Mouse (Mus musculus) neural tube, embryonic 14.5 days (tissue): ENCODE data around the gene Wdr83os. TPM values are rescaled to one million over a fixed set of nuclear protein-coding genes. Genes with fewer than 3 reads are reported as not detected.
"Not testable (repeated sequence)": the region's sequence is repeated elsewhere in the genome, so short reads cannot be mapped to it uniquely, and the experiment has no call there.

ENCODE experiments used
- ATAC-seq: fragments of 200-750 bp; cut with Nextera tagmentation; 2 replicates; pipeline ENCODE4 v1.8.0; 2017; ENCODE audit warnings: low read depth, mild to moderate bottlenecking, moderate TSS enrichment, moderate library complexity
- H3K27ac ChIP-seq: fragments of 300-500 bp; sonication (generic); 2 replicates; pipeline ENCODE4 v1.5.1; 2014; ENCODE audit warnings: low read depth, mild to moderate bottlenecking, control low read depth, low read length, moderate library complexity, mixed read lengths
- H3K27me3 ChIP-seq: fragments of 300-500 bp; sonication (generic); 2 replicates; pipeline ENCODE4 v1.6.1; 2014; ENCODE audit warnings: low read length; ENCODE audit not compliant: control insufficient read depth, insufficient read depth
- H3K36me3 ChIP-seq: fragments of 300-500 bp; sonication (generic); 2 replicates; pipeline ENCODE4 v1.6.1; 2014; ENCODE audit warnings: low read length, mixed read lengths; ENCODE audit not compliant: control insufficient read depth, insufficient read depth
- H3K4me1 ChIP-seq: fragments of 300-500 bp; sonication (generic); 2 replicates; pipeline ENCODE4 v1.6.1; 2014; ENCODE audit warnings: low read length; ENCODE audit not compliant: control insufficient read depth, insufficient read depth
- H3K4me2 ChIP-seq: fragments of 300-500 bp; sonication (generic); 2 replicates; pipeline ENCODE4 v1.6.1; 2014; ENCODE audit warnings: mild to moderate bottlenecking, low read depth, low read length, control low read depth
- H3K4me3 ChIP-seq: fragments of 300-500 bp; sonication (generic); 2 replicates; pipeline ENCODE4 v1.5.1; 2014; ENCODE audit warnings: low read depth, low read length, control low read depth, mixed read lengths
- H3K9ac ChIP-seq: fragments of 300-500 bp; sonication (generic); replicated peaks from 2 replicates; pipeline ENCODE4 v1.6.1; 2014; ENCODE audit warnings: low read depth, mild to moderate bottlenecking, control low read depth, low read length, mixed read lengths
- H3K9me3 ChIP-seq: fragments of 300-500 bp; sonication (generic); 2 replicates; pipeline ENCODE4 v1.6.1; 2016; ENCODE audit warnings: low read length; ENCODE audit not compliant: control insufficient read depth
- WGBS: fragments of 180-500 bp; shearing (Covaris S2); extraction: QIAGEN DNeasy Blood & Tissue Kit; methylation state at CpG from one replicate; pipeline ENCODE4 v1.1.7; 2014; 5-methylcytosine and 5-hydroxymethylcytosine counted together
- polyA plus RNA-seq: library from polyadenylated mRNA; unstranded; fragments of >200 nt; fragmentation: Nextera tagmentation; extraction: Ambion mirVana; gene quantifications from 2 replicates; pipeline ENCODE4 v1.2.1, GENCODE M21; 2014

The Wdr83os gene
- polyA plus RNA-seq, 1 experiment from 2014 or later: 134 TPM

DNA sequence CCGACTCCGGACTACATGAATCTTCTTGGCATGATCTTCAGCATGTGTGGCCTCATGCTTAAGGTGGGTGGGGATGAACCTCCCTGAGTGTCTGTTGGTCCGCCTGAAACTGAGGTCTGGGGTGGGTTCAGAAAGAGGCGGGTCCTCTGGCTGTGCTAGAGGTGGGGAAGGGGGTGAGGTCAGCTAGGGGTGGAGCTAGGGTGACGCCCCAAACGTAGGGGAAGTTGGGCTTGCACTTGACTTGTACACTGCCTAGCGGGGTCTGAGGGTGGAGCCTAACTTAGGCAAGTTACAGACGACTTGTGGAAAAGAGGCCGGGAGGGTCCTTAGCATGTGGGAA is 646 bp downstream of the Wdr83os start, which contains the start of gene Wdr83:
TSS of gene Wdr83 (minus strand) at position 91 of the 340 bp plus-strand sequence.
- peaks cover 13% of the 10 kb centered on the region; the same call in 1 of the 2 replicates for H3K4me1 ChIP-seq
- H3K9ac ChIP-seq: peak within 1 kb of the TSS; percentile 76
- ATAC-seq: no peak; the same call in 1 of the 2 replicates
- peaks cover 7% of the 10 kb centered on the region; the same call in 1 of the 2 replicates for H3K36me3 ChIP-seq
- H3K9me3 ChIP-seq: no peaks in the 10 kb centered on the region
- no peaks in the 10 kb centered on the region for H3K27me3 ChIP-seq
- H3K4me2 ChIP-seq: peak within 1 kb of the TSS; percentile 92
- 2% methylated on average over 9 of the region's 9 CpGs for WGBS
- H3K4me3 ChIP-seq: peak within 1 kb of the TSS; percentile 82
- H3K27ac ChIP-seq: 0 out of 2 replicates have a peak within 1 kb of the TSS, but pooled peaks have one; percentile 28

- H3K9ac ChIP-seq, H3K9me3 ChIP-seq, H3K4me3 ChIP-seq, H3K4me2 ChIP-seq, H3K27me3 ChIP-seq, ATAC-seq, H3K36me3 ChIP-seq, H3K27ac ChIP-seq: not testable (repeated sequence)
- 91% methylated on average over 4 of the region's 4 CpGs for WGBS
- peaks cover 13% of the 10 kb centered on the region; the same call in 1 of the 2 replicates for H3K4me1 ChIP-seq
Observed at GRCm38 (mm10) chr8:85082169-85082568, 1.6 kb downstream of the Wdr83os start.

- H3K27ac ChIP-seq: no peak within 1 kb of the TSS
- peak; percentile 81 for ATAC-seq
- WGBS: under 1% methylated on average over 30 of the region's 30 CpGs
- 0 out of 2 replicates have a peak, but pooled peaks cover 6% of the 10 kb centered on the region for H3K36me3 ChIP-seq
- peaks cover 13% of the 10 kb centered on the region; the same call in 1 of the 2 replicates for H3K4me1 ChIP-seq
- no peaks in the 10 kb centered on the region for H3K9me3 ChIP-seq
- H3K4me2 ChIP-seq: peak within 1 kb of the TSS; percentile 86
- peak within 1 kb of the TSS; percentile 61 for H3K9ac ChIP-seq
- H3K4me3 ChIP-seq: peak within 1 kb of the TSS; percentile 59
- no peaks in the 10 kb centered on the region for H3K27me3 ChIP-seq
Observed at GRCm38 (mm10) chr8:85083108-85083813, 2.7 kb downstream of the Wdr83os start, which contains the start of gene Man2b1. Gene Man2b1 (plus strand): TSS chr8:85083270.

DNA sequence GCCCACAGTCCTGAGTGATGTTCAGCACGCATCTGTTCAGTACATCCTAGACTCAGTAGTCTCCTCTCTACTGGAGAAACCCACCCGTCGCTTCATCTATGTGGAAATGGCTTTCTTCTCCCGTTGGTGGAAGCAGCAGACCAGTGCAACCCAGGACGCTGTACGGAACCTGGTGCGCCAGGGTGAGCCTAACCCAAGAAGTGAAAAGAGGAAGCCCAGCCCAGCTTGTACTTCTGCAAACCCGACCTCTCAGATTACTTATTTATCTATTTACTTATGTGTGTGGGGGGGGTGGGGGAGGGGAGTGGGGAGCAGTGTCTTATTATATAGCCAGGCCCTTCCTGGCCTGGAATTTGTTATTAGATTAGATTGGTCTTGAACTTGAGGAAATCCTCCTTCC is 4.1 kb downstream of the Wdr83os start:
- Histone ChIP-seq H3K4me2 (no peak overlapping the region), H3K9ac (no peak overlapping the region), H3K9me3 (no peaks in the 10 kb centered on the region), H3K36me3 (peaks cover 3% of the 10 kb centered on the region; the same call in 1 of the 2 replicates), H3K27ac (no peak overlapping the region), H3K4me1 (peaks cover 11% of the 10 kb centered on the region; the same call in 1 of the 2 replicates), H3K4me3 (no peak overlapping the region), H3K27me3 (no peaks in the 10 kb centered on the region)
- no peak for ATAC-seq
- 90% methylated on average over 8 of the region's 8 CpGs for WGBS

- H3K36me3 ChIP-seq: peaks cover 3% of the 10 kb centered on the region; the same call in 1 of the 2 replicates
- H3K9ac ChIP-seq: no peak overlapping the region
- ATAC-seq: no peak
- peaks cover 8% of the 10 kb centered on the region; the same call in 1 of the 2 replicates for H3K4me1 ChIP-seq
- H3K9me3 ChIP-seq: no peaks in the 10 kb centered on the region
- no peak overlapping the region for H3K4me2 ChIP-seq
- H3K4me3 ChIP-seq: no peak overlapping the region
- WGBS: 86% methylated on average over 3 of the region's 3 CpGs
- no peak overlapping the region for H3K27ac ChIP-seq
- H3K27me3 ChIP-seq: no peaks in the 10 kb centered on the region
Observed at GRCm38 (mm10) chr8:85086238-85086637, 5.7 kb downstream of the Wdr83os start.

- Histone ChIP-seq H3K4me2 (no peak overlapping the region), H3K9ac (no peak overlapping the region), H3K4me3 (no peak overlapping the region), H3K27me3 (no peaks in the 10 kb centered on the region), H3K4me1 (0 out of 2 replicates have a peak, but pooled peaks cover 2% of the 10 kb centered on the region), H3K36me3 (peaks cover 3% of the 10 kb centered on the region; the same call in 1 of the 2 replicates), H3K9me3 (no peaks in the 10 kb centered on the region), H3K27ac (no peak overlapping the region)
- no peak for ATAC-seq
- whole genome bisulfite sequencing: 88% methylated on average over 2 of the region's 2 CpGs
Observed at GRCm38 (mm10) chr8:85088771-85089170, 8.2 kb downstream of the Wdr83os start.

GRCm38 (mm10) chr8:85090856-85091255 is 10.3 kb downstream of the Wdr83os start:
- peaks cover 12% of the 10 kb centered on the region; the same call in 1 of the 2 replicates for H3K36me3 ChIP-seq
- H3K4me3 ChIP-seq: no peak overlapping the region
- 89% methylated on average over 11 of the region's 11 CpGs for WGBS
- H3K4me1 ChIP-seq: no peaks in the 10 kb centered on the region
- H3K9ac ChIP-seq: no peak overlapping the region
- no peaks in the 10 kb centered on the region for H3K27me3 ChIP-seq
- no peak for ATAC-seq
- no peak overlapping the region for H3K4me2 ChIP-seq
- no peaks in the 10 kb centered on the region for H3K9me3 ChIP-seq
- no peak overlapping the region for H3K27ac ChIP-seq

GRCm38 (mm10) chr8:85091526-85092090 is 11.1 kb downstream of the Wdr83os start:
- H3K9me3 ChIP-seq: no peaks in the 10 kb centered on the region
- H3K9ac ChIP-seq: no peak overlapping the region
- WGBS: 35% methylated on average over 21 of the region's 21 CpGs
- no peak for ATAC-seq
- no peak overlapping the region for H3K27ac ChIP-seq
- no peaks in the 10 kb centered on the region for H3K4me1 ChIP-seq
- H3K4me2 ChIP-seq: no peak overlapping the region
- H3K4me3 ChIP-seq: no peak overlapping the region
- H3K27me3 ChIP-seq: no peaks in the 10 kb centered on the region
- H3K36me3 ChIP-seq: peaks cover 12% of the 10 kb centered on the region; the same call in 1 of the 2 replicates

GRCm38 (mm10) chr8:85095051-85095450 is 14.5 kb downstream of the Wdr83os start:
- Histone ChIP-seq H3K9ac (no peak overlapping the region), H3K4me2 (no peak overlapping the region), H3K36me3 (0 out of 2 replicates have a peak, but pooled peaks cover 9% of the 10 kb centered on the region), H3K9me3 (no peaks in the 10 kb centered on the region), H3K27me3 (no peaks in the 10 kb centered on the region), H3K4me1 (no peaks in the 10 kb centered on the region), H3K4me3 (no peak overlapping the region), H3K27ac (no peak overlapping the region)
- 97% methylated on average over 13 of the region's 13 CpGs for WGBS
- ATAC-seq: no peak
